Comparison of ENCODE assay signal across 28 mouse cellular contexts in genomic region chr2:145017625-145018167, GRCm38 (mm10).
A peak's percentile ranks its signal among the peaks of the same experiment; 100 is the strongest.
DNase-seq lines count a peak whose midpoint lies in the region; ATAC-seq lines count a peak whose summit lies in the region.
"Had no signal": no experiment of that assay in that cellular context is flagged by ENCODE, and none has a peak within 500 bp of the region (broad histone marks: within the 10 kb centered on the region; RNA-seq: fewer than 3 reads in every experiment).

No protein-coding gene starts in this region.

- ATAC-seq in heart, embryonic 13.5 days (ENCODE audit: extremely low read depth, insufficient number of reproducible peaks, low FRiP score, low TSS enrichment): peak; percentile 61; the same call in 1 of the 2 replicates
- ATAC-seq: forebrain, embryonic 16.5 days; intestine, postnatal 0 days; liver, embryonic 12.5 days; liver, postnatal 0 days; midbrain, embryonic 13.5 days had no signal

- no peak overlapping the region for H3K4me3 ChIP-seq in heart, embryonic 13.5 days
- H3K4me3 ChIP-seq: embryonic facial prominence, embryonic 13.5 days; forebrain, embryonic 10.5 days; gastrocnemius, adult 2 months; liver, embryonic 12.5 days; midbrain, embryonic 13.5 days; neural tube, embryonic 15.5 days; stomach, embryonic 15.5 days had no signal

- no peaks in the 10 kb centered on the region for H3K9me3 ChIP-seq in heart, embryonic 13.5 days
- H3K9me3 ChIP-seq: embryonic facial prominence, embryonic 13.5 days; forebrain, embryonic 10.5 days; liver, embryonic 12.5 days; midbrain, embryonic 13.5 days; neural tube, embryonic 15.5 days; stomach, embryonic 15.5 days had no signal

- DNase-seq in heart, adult 8-10 months (ENCODE audit: low spot score): peak; percentile 1
- DNase-seq in heart, postnatal 14 days: no peak
- DNase-seq in brain, adult 2 months (ENCODE audit: low read depth, low spot score): peak; percentile 20
- peak; percentile 16 to 29 for DNase-seq in heart, postnatal 10 days
- DNase-seq in gastrocnemius, postnatal 14 days: no peak
- DNase-seq in ovary, postnatal 10 days (ENCODE audit: low spot score): no peak
- DNase-seq: adrenal gland, postnatal 10 days; cerebellum, adult 11-12 months; cerebellum, adult 9-11 months; gastrocnemius, adult 2 months; kidney, adult 9 months; kidney, postnatal 10 days; layer of hippocampus, adult 9-11 months; liver, postnatal 0 days; lung, postnatal 10 days; right cerebral cortex, postnatal 25 days had no signal

- 14% methylated on average over 2 of the region's 2 CpGs for WGBS in heart, embryonic 13.5 days

- peaks cover 22% of the 10 kb centered on the region for H3K4me1 ChIP-seq in heart, embryonic 13.5 days
- H3K4me1 ChIP-seq: forebrain, embryonic 10.5 days; liver, embryonic 12.5 days; midbrain, embryonic 13.5 days; neural tube, embryonic 15.5 days; stomach, embryonic 15.5 days had no signal

- peak overlapping the region; percentile 64 for H3K27ac ChIP-seq in heart, embryonic 13.5 days (replicated peaks)
- H3K27ac ChIP-seq: embryonic facial prominence, embryonic 13.5 days; forebrain, embryonic 10.5 days; gastrocnemius, adult 2 months; hindbrain, embryonic 14.5 days; liver, embryonic 12.5 days; macrophage; midbrain, embryonic 13.5 days; neural tube, embryonic 15.5 days; stomach, embryonic 15.5 days had no signal

- no peak overlapping the region for H3K4me2 ChIP-seq in heart, embryonic 13.5 days
- H3K4me2 ChIP-seq: embryonic facial prominence, embryonic 13.5 days; hindbrain, embryonic 14.5 days; liver, embryonic 12.5 days; midbrain, embryonic 13.5 days; neural tube, embryonic 15.5 days; stomach, embryonic 15.5 days had no signal

- no peak overlapping the region for H3K9ac ChIP-seq in heart, embryonic 13.5 days
- H3K9ac ChIP-seq: embryonic facial prominence, embryonic 13.5 days; hindbrain, embryonic 14.5 days; liver, embryonic 12.5 days; liver, postnatal 0 days; midbrain, embryonic 13.5 days; neural tube, embryonic 15.5 days; stomach, embryonic 15.5 days had no signal

- no peaks in the 10 kb centered on the region for H3K36me3 ChIP-seq in heart, embryonic 13.5 days
- H3K36me3 ChIP-seq: embryonic facial prominence, embryonic 13.5 days; forebrain, embryonic 10.5 days; G1E; liver, embryonic 12.5 days; midbrain, embryonic 13.5 days; neural tube, embryonic 15.5 days; stomach, embryonic 15.5 days had no signal

- no peaks in the 10 kb centered on the region for H3K27me3 ChIP-seq in heart, embryonic 13.5 days (replicated peaks)
- H3K27me3 ChIP-seq: embryonic facial prominence, embryonic 13.5 days; liver, embryonic 12.5 days; midbrain, embryonic 13.5 days; neural tube, embryonic 15.5 days; stomach, embryonic 15.5 days had no signal

- intact Hi-C loops in heart, postnatal 14 days (cut with DNase I): no loop called here
- intact Hi-C loops in heart, postnatal 10 days (cut with DNase I): loop anchor here (10.0 kb wide), 1 partner anchor 497 kb away; no protein-coding TSS in a partner anchor
- intact Hi-C loops in gastrocnemius, postnatal 14 days (cut with DNase I; ENCODE audit: low total_unique reads): no loop called here

Comparison
In these comparisons a context has a peak if more than half of its experiments do, and no peak if none do; other contexts are left out.
1. DNase-seq: peak in heart, adult 8-10 months (single experiment), brain, adult 2 months (single experiment) and heart, postnatal 10 days (2 of 2); none in heart, postnatal 14 days (0 of 2), gastrocnemius, postnatal 14 days (single experiment) and ovary, postnatal 10 days (single experiment).